Mouse (Mus musculus) bone marrow, adult 2 months (tissue): ENCODE data around the gene Aak1. TPM values are rescaled to one million over a fixed set of nuclear protein-coding genes. Genes with fewer than 3 reads are reported as not detected.
"Not testable (repeated sequence)": the region's sequence is repeated elsewhere in the genome, so short reads cannot be mapped to it uniquely, and the experiment has no call there.

Experiments used
- H3K27ac ChIP-seq: fragments of 200-500 bp; 2 replicates; pipeline ENCODE4 v1.5.1; 2012; ENCODE audit warnings: low read depth, mild to moderate bottlenecking, control low read depth, inconsistent platforms, low read length; ENCODE audit not compliant: control insufficient read depth, poor library complexity, insufficient read depth
- H3K4me1 ChIP-seq: fragments of 200-500 bp; 2 replicates; pipeline ENCODE4 v1.6.1; 2011; ENCODE audit warnings: low read length; ENCODE audit not compliant: control insufficient read depth, insufficient read depth
- H3K4me3 ChIP-seq: fragments of 200-500 bp; replicated peaks from 2 replicates; pipeline ENCODE3; 2011; ENCODE audit warnings: mild to moderate bottlenecking, low read depth, low read length, control low read depth; ENCODE audit not compliant: control insufficient read depth
- CTCF ChIP-seq: fragments of 200-500 bp; IDR thresholded peaks from 2 replicates; pipeline ENCODE4 v1.5.1; 2011; ENCODE audit warnings: low read length, control low read depth; ENCODE audit not compliant: control insufficient read depth, insufficient read depth
- POLR2A ChIP-seq: fragments of 200-500 bp; IDR thresholded peaks from 2 replicates; pipeline ENCODE4 v1.6.1; 2011; ENCODE audit warnings: low read depth, mild to moderate bottlenecking, control low read depth, low read length, borderline replicate concordance; ENCODE audit not compliant: control insufficient read depth
- WGBS: fragments of 180-500 bp; shearing (Covaris S2); methylation state at CpG from one replicate; pipeline ENCODE4 v1.1.7; 2018; 5-methylcytosine and 5-hydroxymethylcytosine counted together
- polyA plus RNA-seq: library from polyadenylated mRNA; stranded (reverse); fragments of >200 nt; gene quantifications from 2 replicates; pipeline ENCODE4 v1.2.4, GENCODE M21; 2011; ENCODE audit warnings: low replicate concordance; ENCODE audit not compliant: missing spikeins, insufficient read depth, insufficient read length

Gene Aak1
- polyA plus RNA-seq, 1 experiment, result 16.9 TPM

DNA sequence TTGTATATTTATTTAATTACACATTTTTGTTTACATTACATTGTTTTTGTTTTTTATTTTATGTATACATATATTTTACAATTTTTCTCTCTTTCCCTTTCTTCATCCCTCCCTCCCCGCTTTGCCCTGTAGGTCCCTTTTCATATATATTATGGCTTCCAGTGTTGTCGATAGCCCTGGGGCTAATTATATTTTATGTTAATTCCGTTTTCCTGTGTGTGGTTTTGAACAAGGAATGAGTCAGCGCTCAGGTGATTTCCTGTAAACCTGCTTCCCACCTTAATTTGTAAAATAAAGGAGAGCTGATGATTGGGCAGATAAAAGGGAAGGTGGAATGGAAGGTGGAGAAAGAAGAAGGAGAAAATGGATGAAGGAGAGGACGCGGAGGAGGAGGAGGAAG, 159.6 kb downstream of the Aak1 start, which contains the start of gene Nfu1:
TSS of gene Nfu1 (plus strand) at position 350 of the 400 bp plus-strand sequence.
- WGBS, result 17% methylated on average over 6 of the region's 6 CpGs
- Histone ChIP-seq H3K27ac (peak within 1 kb of the TSS; percentile 95), H3K4me3 (peak within 1 kb of the TSS; percentile 93), H3K4me1 (peaks cover 3% of the 10 kb centered on the region)
- TF ChIP-seq CTCF (no peak), POLR2A (no peak)

DNA sequence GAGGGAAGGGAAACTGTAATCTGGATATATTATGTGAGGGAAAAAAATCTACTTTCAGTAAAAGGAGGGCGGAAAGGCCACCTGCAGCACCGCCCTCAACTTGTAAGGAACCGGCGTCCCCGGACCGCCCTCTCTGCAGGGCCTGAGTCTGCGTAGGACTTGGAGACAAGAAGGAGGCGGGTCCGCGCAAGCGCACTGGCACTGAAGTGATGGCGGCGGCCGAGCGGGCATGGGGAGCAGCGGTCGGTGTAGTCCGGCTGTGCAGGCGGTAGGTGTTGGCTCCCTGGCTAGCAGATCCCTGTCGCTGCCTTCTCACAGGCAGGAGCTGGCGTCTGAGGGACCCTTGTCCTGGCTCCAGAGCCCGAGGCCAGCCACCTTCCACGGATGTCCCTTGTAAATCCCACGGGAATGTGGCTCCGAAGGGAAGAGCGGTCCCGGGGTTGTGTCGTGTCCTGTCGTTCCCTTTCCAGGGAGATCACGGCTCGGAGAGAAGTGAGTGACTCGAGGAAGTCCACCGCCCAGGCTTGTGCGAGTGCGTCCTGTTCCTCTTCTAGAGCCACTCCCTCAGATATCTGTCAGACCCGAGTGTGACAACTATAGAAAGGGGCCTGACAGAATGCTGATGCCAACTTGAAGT, 160.5 kb downstream of the Aak1 start:
- WGBS, result 0% methylated on average over 36 of the region's 36 CpGs
- TF ChIP-seq POLR2A (peak; percentile 83), CTCF (no peak)
- Histone ChIP-seq H3K27ac (peak overlapping the region; percentile 95), H3K4me1 (peaks cover 3% of the 10 kb centered on the region), H3K4me3 (peak overlapping the region; percentile 93)

DNA sequence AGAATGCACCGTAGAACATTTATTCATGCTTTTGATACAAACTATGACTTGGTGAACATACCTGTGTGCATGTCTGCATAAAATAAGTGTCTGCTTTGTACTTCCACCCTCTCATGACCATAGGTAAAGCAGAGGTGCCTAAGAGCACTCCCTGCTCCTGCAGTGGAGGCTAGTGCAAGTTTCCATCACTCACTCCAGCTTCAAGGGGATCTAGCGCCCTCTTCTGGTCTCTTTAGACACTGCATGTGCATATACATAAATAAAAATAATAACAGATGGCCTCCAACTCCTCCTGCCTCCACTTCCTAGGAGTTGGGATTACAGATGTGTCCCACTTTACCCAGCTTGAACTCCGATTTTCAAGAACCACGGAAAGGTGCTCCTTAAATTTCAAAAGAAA, 167.6 kb downstream of the Aak1 start:
- H3K4me3 ChIP-seq, result no peak overlapping the region

DNA sequence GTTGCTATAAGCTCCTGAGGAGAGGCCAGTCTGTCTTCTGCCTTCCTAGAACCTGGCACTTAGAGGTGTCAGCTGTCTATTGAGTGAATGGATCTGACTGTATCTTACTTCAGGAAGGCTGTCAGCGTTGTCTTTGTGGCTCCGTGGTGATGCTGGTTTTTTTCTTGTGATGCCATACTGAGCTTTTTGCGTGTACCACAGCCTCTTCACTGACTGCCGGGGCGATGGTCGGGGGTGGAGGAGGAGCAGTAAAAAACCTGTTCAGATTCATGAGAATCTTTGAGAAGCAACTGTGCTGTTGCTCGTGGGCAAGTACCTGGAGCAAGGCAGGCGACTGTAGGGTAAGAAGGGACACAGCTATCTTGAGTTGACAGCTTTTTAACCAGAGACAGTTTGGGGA, 169.6 kb downstream of the Aak1 start:
- H3K4me3 ChIP-seq, result no peak overlapping the region
- no peak for TF ChIP-seq POLR2A
- no peak for TF ChIP-seq CTCF
- H3K27ac ChIP-seq, result no peak overlapping the region
- peaks cover 5% of the 10 kb centered on the region; the same call in 1 of the 2 replicates for H3K4me1 ChIP-seq
- WGBS, result 89% methylated on average over 8 of the region's 8 CpGs

More for the DNA sequence above, 167.6 kb downstream of the Aak1 start:
- TF ChIP-seq POLR2A (no peak), CTCF (peak; percentile 67)
- Histone ChIP-seq H3K4me1 (no peaks in the 10 kb centered on the region; the same call in 1 of the 2 replicates), H3K27ac (no peak overlapping the region)
- WGBS, result 67% methylated on average over 4 of the region's 4 CpGs

DNA sequence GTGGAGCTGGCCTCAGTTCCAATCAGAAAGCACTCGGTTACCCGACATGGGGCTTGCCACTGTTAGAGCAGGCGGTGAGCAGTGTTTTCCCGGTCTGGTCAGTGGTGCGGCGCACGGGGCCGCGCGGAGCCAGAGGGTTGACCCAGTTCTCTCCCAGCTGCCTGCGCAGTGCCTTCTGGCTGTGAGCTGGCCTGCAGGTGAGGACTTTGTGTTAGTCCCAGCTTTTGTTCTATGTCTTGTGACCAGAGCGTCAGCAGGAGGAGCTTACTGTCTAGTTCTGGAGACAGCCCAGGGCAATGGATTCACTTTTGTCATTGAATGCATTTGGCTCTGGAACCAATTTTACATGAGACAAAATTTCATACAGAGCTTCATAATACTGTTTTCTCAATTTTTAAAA, 172.5 kb downstream of the Aak1 start:
- no peak for TF ChIP-seq CTCF
- Histone ChIP-seq H3K27ac (peak overlapping the region; percentile 6; the same call in 1 of the 2 replicates), H3K4me3 (no peak overlapping the region), H3K4me1 (peaks cover 6% of the 10 kb centered on the region; the same call in 1 of the 2 replicates)
- WGBS, result 95% methylated on average over 12 of the region's 12 CpGs

DNA sequence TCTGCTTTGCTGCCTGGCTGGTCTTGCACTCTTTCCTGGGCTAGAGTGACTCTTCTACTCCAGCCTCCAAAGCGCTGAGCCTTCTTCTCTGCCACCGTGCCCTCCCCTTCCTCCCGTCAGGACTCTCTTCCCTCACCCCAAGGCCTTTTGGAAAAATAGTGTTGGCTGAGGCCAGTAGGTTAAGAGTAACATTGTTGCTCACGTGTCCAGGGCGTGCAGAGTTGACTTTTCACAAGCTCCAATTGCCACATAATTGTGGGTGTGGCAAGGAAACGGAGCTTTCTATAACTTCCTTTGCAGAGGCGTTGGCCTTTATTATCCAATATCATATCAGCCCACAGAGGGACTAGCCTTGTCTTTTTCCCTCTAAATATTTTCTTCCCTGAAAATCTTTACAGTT, 177.7 kb downstream of the Aak1 start:
- TF ChIP-seq POLR2A (no peak), CTCF (no peak)
- Histone ChIP-seq H3K4me3 (no peak overlapping the region), H3K27ac (peak overlapping the region; percentile 86), H3K4me1 (peaks cover 10% of the 10 kb centered on the region; the same call in 1 of the 2 replicates)
- WGBS, result 21% methylated on average over 7 of the region's 7 CpGs

DNA sequence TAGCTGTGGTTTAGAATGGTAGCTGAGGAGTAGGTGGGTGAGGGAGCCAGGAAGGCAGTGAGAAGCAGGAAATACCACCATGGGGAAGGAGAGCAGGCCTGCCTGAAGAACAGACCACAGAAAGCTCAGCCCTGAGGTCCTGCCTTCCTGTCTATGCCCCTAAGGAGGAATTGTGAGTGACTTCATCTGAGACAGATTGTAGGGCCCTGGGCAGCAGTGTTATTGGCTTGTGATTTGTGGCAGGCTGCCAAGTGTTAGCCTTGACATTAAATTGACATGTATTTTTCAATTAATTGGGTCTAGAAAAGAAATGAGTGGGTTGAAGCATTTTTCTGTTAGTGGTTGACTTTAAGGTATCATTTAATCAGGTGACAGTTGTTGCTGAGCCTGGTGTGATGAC, 179.6 kb downstream of the Aak1 start:
- no peak overlapping the region for H3K4me3 ChIP-seq
- no peak overlapping the region for H3K27ac ChIP-seq
- TF ChIP-seq CTCF (no peak), POLR2A (no peak)
- peaks cover 5% of the 10 kb centered on the region; the same call in 1 of the 2 replicates for H3K4me1 ChIP-seq

DNA sequence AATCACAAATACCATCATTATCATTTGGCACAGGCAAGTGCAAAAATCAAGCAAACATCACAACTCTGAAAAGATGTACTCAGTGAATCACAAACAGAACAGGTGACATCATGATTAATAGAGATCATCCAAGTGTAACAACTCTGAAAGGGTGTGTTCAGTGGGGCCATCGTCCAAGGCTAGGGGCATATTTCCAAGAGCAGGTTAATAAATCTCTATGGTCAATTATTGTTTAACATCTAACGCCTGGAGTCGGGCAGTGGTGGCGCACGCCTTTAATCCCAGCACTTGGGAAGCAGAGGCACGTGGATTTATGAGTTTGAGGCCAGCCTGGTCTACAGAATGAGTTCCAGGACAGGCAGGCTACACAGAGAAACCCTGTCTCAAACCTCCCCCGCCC, 182.0 kb downstream of the Aak1 start:
- H3K27ac ChIP-seq, H3K4me1 ChIP-seq, H3K4me3 ChIP-seq: not testable (repeated sequence)
- 90% methylated on average over 7 of the region's 7 CpGs for WGBS

DNA sequence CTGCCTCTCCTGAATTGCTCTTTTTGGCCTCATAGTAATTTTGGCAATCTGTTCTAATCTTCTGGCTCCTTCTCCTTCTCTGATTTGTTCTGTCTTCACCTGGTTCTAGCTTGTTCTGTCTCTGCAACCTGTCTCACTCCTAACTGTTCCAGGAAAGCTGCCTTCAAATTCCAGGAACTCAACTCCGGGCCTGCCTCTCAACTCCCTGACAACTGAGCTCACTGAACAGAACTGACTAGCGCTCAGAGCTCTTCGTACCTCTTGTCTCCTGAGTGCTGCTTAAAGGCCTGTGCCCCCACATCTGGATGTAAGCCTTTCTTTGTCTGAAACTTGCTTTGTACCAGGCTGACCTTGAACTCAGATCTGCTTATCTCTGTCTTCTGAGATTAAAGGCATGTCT, 183.1 kb downstream of the Aak1 start:
- Histone ChIP-seq H3K4me1 (peaks cover 7% of the 10 kb centered on the region; the same call in 1 of the 2 replicates), H3K4me3 (no peak overlapping the region), H3K27ac (no peak overlapping the region)
- 84% methylated on average over 3 of the region's 3 CpGs for WGBS
- TF ChIP-seq POLR2A, result no peak
- no peak for TF ChIP-seq CTCF
